Mouse (Mus musculus) gastrocnemius, adult 18-20 months (tissue): ENCODE measurements around the gene Cbs. TPM values are rescaled to one million over a fixed set of nuclear protein-coding genes. Genes with fewer than 3 reads are reported as not detected.

Experiments
- DNase-seq: peaks from one replicate; pipeline ENCODE4 v3.0.0; 2021; ENCODE audit warnings: low spot score
- total RNA-seq, 2 experiments: library from RNA; stranded (reverse); gene quantifications; 2 replicates each; pipeline ENCODE4 v1.2.3; 2021

The Cbs gene
- total RNA-seq, 2 experiments from 2014 or later: 0.66 to 0.69 TPM

DNA sequence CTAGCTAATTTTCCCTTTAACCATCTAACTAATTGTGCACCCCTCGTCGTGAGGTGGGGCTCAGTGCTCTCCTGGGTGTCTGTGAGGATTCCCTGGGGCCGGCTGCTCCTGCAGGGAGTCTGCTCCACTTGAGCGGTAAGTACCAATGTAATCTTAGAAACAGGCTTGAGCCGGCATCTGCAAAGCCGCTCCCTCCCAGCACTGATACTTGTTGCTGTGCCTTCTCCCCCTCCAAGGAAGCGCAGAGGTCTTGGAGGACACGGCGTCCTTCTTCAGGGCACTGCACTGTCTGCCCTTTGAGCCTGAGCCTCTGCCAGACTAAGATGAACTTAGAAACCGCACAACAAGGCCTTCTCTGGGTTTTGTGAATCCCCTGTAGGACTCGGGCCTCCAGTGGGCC is 46.2 kb downstream of the Cbs start:
- DNase-seq: no peak

DNA sequence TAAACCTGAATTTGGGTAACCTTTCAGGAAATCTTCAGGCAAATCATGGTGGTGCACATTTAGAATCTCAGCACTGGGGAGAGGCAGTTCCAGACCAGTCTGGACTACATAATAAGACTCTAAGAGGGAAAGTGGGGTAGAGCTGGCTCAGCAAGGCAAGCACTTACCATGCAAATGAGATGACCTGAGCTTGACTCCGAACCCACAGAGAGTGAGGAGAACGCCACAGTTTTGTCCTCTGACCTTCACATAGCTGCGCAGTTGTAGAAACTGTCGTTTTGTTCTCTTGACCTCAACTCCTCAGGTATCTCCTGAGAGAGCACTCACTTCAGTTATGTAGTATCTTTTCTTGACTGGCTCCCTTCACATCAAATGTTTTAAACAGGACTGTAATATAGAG is 48.3 kb downstream of the Cbs start:
- no peak for DNase-seq

DNA sequence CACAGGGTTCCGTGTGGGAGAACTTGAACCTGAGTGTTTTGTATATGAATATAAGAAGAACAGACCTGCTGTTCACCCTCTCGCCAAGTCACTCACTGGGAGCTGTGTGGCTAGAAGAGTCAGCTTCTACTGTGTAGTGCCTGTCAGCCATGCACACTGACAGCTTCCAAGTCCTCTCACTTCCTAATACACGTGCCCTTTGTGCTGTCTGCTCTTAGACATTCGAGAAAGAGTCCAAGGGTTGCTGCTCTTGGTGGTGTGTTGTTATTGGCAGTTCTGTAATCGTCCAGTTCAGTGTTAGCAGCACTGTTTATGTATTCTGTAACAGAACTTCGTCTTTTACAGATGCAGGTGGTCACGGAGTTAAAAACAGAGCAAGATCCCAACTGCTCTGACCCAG is 48.9 kb downstream of the Cbs start:
- no peak for DNase-seq

DNA sequence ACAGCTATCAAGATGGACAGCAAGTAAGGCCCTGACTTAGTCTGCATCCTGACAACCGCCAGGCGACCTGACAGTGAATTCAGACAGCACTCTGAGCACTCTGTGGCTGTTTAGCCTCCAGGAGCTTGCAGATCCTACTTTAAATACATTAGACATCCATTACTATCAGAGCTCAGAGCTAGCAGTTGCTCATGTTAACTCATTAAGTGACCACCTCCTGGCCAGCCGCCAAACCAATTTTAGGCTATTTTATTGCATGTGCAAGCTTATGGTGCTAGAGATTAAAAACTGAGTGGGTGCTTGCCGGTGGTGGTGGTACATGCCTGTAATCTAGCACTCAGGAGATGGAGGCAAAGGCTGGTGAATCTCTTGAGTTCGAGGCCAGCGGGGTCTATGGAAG is 53.3 kb downstream of the Cbs start:
- DNase-seq: no peak

DNA sequence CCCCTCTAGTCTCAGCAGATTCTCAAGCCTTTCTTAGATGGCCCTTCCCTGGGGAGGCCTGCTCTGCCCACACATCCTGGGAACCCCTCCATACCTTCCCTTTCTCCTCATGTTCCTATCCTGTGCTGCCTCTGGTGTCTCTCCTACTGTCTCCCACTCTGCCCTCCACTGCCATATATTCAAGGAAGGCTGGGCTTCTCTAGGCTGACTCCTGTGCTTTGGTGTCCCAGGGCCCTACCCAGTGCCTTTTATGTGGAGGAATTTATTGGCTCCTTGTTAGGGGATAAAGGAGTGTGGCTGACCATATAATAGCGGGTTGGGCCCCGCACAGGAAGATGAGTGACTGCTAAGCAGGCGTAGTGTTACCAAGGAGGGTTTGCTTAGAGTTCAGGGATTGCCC is 53.9 kb downstream of the Cbs start:
- no peak for DNase-seq

DNA sequence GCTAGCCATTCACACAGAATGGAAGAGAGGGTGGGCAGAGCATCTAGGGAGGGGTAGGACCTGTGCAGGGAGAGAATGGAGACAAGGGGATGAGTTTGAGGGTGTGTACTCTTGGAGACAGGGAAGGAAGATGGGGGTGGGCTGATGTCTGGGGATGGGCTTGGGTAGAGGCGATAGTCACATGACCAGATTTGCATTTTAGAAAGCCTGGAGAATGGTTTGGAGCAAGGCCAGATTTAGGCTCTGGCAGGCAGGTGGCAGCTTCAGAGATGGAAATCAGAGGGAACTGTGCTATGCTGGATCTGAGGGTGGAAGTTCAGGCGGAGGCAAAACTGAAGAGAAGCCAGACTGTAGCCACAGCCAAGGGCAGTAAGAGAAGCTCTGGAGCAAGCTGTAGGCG is 56.7 kb downstream of the Cbs start:
- DNase-seq: no peak

DNA sequence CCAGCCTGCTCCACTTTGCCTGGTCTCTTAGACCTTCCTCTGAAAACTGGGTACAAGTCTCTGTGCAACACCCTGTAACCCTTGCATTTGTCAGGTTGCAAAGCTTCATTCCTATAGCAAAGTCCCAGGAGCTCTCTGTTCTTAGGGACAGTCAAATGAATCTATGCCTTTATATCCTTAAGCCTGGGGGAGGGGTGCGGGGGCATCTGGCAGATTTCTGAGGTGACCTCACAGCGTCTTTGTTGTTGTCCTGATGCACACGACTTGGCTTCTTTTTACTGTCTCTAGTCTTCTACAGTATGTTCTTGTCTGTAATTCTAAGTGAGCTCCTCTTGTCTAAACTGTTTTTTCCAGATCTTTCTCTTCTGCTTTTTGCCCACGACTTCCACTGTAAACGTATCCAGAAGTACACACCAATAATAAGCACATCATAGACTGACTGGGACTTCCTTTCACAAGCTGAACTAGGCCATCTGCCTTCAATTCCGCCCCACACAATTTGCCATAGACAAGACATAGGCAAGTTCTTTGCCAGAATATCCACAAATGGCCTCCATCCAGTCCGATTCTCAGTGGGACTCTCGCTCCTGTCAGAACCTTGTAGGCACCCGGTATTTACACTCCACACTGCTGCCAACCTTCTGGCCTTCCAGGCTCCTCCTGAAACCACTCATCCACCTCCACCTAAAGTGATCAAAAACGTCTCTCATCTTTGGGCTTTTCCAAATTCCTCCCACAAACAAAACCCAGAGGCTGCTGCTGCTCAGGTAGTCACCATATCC is 60.5 kb downstream of the Cbs start:
- DNase-seq: no peak

DNA sequence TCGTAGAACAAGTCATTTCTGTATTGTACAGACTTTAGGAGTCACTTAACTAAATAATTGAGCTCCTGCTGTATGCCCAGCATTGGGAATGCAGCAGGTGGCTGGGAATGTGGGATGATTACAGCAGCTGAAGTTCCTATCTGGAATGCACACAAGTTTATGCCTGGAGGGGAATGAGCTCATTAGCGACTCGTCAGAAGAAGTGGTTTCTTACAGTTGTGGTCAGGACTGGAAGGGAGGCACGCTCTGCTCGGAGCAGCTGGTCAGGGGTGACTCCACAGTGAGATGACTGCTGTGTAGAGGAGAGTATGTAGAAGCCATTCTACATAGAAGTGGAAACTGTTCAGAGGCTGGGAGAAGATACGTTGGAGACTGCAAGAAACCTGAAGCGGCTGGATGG is 62.4 kb downstream of the Cbs start:
- DNase-seq: no peak

DNA sequence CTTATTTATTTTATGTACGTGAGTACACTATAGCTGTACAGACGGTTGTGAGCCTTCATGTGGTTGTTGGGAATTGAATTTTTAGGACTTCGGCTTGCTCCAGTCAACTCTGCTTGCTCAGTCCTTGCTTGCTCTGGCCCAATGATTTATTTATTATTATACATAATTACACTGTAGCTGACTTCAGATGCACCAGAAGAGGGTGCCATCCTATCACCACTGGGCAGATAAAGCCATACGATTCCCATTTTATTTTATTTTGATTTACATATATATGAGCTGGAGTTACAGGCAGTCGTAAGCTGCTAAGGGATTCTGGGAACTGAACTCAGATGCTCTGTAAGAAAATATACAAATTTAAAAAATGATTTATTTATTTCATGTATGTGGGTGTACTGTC is 65.3 kb downstream of the Cbs start:
- DNase-seq: no peak

DNA sequence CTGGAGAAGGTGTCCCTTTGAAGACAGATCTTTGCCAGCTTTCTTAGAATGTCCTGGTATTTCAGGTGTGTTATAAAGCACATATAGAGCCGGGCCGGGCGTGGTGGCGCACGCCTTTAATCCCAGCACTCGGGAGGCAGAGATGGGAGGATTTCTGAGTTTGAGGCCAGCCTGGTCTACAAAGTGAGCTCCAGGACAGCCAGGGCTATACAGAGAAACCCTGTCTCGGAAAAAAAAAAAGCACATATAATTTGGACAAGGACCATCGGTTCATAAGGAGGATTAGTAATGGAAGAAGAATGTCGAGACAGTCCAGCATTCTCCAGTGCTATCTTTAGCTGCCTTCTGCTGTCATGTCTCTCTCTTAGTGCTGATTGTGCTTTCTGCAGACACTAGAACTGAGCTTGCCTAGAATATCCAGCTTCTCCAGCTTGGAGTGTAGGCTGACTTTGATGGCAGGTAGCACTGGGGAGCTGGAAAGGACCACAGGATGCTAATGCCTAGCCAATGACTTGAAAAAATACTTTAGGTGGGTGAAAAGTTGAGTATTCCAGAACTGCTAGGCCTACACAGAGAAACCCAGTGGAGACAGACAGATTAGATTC is 66.6 kb downstream of the Cbs start:
- DNase-seq: peak; percentile 30

DNA sequence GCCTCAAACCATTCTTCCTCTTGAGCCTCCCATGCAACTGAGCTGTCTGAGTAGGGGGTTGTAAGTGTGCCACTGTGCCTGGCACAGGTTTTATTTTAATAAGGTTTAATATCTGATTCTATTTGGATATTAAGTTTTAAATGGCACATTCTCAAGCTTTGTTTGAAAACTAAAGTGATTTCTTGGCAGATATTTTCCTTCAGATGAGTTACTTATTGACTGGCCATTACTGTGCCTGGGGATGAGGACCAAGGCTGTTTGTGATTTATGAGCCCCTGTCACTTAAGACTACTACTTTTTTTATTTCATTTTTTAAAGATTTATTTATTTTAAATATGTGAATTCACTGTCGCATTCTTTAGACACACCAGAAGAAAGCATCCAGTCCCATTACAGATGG is 67.3 kb downstream of the Cbs start:
- DNase-seq: no peak

DNA sequence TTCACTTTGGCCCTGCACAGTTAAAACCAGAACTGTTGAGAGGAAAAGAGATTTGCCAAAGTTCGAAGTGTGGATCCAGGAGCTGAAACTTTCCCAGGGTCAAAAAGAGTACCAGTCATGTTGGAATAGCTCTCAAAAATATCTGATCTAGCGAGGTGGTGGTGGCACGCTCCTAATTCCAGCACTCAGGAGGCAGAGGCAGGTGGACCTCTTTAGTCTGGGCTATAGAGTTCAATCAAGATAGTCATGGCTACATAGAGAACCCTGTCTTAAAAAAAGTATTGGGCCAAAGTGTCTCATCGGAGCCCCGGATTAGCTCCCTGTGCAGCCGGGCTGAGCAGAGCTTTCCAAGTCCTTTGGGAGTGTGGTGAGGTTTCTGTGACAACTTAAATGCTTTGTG is 70.8 kb downstream of the Cbs start:
- DNase-seq: no peak

DNA sequence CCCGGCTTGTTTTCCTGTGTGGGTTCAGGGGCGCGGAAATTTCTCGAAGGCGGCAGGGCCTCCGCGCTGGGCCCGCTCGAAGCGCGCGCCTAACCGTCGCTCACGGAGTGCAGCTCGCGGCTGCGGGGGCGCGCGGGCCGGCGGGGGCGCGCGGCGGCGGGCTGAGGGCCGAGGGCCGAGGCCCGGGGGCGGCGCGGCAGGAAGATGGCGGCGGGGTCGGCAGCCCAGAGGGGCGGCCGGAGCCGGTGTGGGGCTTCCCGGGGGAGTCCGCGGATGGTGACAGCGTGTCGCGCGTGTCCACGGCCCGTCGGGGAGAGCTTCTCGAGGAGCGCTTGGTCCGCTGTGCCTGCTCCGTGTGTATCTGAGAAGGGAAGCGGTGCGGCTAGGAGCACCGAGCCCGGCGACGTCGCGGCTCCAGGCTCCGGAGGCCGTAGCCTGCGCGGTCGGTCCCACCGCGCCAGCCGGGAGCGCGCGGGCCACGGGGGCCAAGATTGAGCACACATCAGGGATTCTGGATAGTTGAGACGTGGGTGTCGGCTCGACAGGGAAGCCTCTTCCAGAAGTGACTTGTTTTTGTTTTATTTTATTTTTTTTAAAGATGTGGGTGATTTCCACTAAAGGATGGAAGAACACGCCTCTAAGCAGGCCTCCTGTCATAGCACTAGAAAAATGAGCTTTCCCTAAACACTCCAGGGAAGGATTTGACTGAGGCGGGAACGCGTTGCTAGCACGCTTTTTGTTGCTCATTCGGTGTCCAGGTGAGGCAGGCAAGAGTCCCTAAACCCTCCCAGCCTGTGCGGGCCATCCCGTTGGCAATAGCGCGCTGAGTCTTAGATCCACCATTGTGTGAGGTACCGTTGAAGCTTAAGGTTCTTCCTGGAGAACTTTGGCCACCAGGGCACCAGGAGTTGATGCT is 71.6 kb downstream of the Cbs start:
- peak; percentile 40 for DNase-seq

DNA sequence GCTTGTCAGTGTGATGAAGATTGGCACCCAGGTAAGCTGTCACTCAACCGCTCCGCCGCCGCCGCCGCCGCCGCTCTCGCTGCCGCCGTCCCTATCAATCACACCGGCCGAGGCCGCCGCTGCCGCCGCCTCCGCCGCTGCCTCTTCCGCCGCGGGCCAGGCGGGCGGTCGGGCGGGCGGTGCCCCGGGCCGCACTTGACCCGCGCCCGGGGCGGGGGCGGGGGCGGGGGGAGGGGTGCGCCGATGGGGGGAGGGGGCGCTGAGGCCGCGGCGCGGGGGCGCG is 72.2 kb downstream of the Cbs start:
- DNase-seq: no peak

DNA sequence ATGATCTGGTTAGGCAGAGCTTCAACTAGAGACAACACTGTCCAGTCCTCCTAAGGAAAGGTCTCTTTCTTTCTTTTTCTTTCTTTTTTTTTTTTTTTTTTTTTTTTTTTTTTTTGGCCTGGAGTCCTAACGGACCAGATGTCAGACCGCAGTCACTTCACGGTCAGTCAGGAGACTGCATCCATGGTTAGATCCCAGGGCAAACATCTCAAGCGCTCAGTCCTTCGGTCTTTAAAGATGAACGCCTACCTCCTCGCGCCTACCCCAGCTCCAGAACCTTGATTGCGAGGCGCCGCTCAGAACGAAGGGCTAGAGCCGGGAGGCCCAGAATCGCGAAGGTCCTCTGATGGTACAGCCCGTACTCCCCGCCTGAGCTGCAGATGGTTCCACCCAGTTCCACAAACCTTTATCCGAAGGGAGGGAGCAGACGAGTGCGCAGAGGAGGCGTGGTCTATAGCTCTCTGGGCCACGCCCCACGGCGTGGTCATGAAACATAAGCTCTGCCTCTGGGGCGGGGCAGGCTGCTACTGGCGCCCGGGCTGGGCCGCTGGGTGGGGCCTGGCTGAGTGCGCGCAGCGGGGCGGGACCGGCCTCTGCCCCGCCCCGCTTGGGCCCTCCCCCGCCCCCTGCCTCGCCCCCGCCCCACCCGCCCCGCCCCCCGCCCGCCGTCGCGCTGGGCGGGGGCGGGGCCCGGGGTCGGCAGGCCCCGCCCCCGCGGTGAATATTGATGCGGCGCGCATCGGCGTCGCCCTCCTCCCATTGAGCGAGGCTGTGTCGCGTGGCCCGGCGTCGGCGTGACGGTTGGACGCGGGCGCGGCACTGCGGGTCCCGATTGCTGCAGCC is 72.8 kb downstream of the Cbs start, which contains the start of gene Pknox1:
Gene Pknox1, plus strand, starts transcription at position 720 of the 843 bp plus-strand sequence.
- peak; percentile 99 for DNase-seq

DNA sequence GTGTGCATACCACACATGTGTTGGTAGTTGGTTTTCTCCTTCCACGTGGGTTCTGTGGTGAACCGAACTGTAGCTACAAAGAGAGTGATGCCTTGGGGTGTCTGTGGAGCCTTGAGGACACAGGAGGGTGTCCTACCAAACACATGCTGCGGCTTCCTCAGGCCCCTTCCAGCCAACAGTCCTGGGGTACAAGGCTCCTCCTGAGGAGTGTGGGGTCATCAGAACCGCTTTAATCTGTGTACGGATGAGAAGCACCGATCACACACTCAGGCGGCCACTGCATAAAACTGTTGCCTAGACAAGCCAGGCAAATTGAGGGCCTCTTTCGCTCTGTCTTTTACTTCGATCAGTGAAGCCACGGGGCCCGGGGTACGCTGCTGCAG is 73.4 kb downstream of the Cbs start:
- DNase-seq: no peak

DNA sequence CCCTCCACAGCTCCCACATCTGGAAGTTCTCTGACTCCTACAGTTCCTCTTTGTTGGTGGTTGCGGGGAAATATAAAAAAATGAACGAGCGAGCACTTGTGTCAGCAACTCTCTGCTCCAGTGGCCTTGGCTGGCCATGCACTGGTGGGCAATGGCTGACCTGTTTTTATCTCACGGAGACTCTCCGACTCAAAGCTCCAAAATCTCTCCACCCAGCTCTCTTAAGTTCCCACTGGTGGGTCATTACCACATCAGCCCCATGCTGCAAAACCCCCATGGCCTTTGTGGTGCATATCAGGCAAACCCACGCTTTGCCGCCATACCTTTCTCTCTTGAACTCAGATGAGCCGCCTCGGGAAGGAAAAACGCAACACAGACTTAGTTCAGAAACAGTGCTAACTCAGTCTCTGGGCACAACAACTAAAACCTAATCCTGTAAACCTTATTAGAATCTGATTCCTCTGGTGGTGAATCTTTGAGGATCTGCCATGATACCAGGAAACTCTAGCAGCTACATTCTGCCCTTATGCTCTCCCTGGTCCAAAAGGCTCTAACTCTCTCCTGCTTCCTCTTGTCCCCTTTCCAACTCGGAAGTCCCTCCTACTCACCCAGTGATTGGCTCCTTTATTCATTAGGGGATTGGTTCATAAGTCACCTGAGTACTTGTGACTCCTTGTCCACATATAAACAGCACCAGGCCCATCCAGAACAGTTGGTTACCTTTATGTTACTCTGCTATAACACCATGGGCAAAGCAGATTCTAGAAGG is 77.8 kb downstream of the Cbs start:
- DNase-seq: no peak
